Mouse (Mus musculus): ENCODE results near the gene Mkrn2.

Gene Mkrn2

DNA sequence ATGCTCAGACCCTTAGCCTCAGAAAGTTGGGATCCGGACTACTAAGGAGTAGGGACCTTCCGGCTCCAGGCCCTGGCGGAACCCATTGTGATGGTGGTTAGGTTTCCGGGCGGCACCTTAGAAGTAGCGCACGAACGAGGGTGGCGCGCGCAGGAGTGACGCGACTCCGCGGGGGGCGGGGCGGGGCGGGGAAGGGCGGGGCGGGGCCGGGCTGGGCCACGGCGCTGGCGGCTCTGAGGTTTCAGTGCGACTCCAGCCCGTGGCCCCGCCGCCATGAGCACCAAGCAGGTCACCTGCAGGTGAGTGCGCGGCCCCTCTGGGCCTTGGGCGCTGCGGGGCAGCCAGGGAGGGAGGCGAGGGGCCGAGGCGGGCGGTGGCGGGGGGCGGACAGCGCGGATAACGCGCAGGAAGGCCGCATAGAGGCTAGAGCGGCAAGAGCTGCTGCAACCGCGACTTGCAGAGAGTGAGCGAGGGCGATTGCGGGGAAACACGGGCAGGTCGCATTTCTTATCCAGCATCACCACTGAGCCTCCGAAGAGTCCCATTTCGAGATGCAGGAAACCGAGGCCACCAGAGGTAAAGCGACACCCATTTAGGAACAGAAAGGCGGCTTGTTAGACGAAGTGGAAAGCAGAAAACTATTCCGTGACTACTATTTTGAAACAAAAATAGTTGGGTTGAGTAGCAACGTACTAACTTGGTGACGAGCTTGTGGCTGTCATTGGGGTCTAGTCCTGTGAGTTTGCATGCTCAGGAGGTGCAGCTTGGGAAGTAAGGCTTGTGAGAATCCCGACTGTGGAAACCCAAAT lies at the start of gene Mkrn2:
TSS of gene Mkrn2 (plus strand) at position 188 of the 809 bp plus-strand sequence.
- peak; percentile 69 to 83 for DNase-seq (ENCODE audit: low spot score in 2 of 2)

DNA sequence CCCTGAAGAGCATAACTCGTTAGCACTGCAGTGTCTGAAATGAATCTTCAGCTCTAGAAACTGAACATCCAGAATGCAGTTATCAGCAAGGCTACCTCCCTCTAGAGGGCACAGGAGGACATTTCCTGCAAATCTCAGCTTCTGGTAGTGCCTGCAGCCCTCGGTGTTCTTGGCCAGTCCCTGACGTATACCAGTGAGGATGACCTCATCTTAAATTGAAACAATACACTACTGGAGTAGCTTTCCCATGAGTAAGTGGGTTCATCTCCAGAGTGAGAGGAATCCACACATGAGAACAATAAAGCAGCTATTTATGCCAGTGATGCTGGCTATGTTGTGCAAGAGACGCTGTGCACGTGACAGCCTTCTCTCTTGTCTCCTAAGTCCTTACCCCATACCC lies 46.2 kb upstream of the Mkrn2 start:
- no peak for DNase-seq (ENCODE audit: low spot score in 2 of 2)

DNA sequence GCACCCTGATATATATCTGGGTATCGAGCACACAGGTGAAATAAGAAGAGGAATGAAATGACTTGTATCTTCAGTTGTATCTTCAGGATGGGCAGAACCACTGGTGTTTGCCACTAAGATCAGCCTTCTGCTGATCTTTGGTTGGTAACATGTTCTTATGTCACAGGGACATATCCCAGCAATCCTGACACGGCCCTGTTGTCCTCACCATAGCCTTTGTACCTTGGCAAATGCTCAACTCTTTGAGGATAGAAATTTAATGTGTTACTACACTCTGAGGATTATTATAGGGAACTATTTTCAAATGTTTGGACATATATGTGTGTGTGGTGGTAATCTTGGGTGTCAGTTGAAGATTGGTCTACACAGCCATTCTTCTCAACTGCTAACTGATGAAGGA lies 43.5 kb upstream of the Mkrn2 start:
- no peak for DNase-seq (ENCODE audit: low spot score in 2 of 2)

DNA sequence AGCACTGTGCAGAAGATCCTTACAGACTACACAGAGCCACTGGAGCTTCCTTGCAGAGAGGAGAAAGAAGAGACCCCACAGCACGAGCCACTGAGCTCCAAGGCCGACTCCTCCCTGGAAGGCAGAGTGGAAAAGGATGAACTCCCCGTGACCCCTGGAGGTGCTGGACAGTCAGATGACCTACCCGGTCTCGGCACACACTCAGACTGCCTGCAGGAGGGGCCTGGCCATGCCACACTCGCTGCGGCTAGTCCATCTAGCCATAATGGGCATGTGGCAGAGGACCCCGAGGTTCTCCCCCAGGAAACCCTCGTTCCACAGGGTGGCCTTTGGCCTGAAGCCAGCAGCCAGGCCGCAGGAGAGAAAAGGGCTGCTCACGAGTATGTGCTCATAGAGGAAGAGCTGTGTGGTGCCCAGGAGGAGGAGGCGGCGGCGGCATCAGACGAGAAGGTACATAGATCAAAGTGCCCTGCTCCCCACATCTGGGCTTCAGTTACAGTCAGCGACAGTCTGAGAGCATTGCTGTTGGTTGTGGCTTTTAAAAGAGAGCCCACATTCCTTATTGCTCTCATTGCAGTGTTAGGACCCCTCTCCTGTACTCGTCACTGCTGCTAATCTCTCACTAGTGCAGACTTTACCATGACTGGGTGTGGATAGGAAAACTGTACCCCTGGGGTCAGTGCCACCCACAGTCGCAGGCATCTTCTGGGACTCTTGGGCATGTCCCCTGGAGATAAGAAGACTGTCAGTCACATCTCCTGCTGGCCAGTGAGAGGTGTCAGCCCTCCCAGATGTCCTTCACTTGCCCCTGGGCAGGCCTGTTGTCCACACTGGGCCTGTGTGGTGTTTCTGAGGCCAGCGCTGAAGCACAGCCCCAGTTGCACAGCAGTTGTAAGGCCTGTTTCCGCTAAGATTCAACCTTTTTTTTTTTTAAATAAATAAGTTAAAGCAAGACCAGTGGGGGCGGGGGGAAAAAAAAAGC lies 41.8 kb upstream of the Mkrn2 start:
- no peak for DNase-seq (ENCODE audit: low spot score in 2 of 2)

DNA sequence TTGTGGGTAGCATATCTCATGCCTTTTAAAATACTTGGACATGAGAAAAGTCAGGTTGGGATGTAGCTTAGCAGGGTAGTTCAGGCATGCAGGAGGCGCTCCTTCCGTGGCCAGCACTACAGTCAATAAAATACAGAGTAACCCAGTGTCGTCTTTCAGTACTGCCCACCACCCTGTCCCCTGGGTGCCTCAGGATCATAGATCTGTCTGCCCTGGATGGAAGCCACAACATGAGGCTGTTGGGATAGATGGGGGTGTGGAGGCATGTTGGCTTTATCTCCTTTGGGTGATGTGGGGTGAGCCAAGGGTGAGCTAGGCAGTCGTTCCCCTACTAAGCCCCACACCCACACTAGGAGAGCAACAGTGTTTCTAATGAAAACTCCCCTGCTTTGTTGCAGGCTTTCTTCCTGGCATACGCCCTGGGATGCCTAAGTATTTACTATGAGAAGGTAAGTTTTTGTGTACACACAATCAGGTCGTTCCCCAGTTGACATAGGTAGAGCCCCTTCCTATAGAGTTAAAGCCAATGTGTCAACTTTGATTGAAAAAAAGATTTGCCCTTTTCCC lies 36.1 kb upstream of the Mkrn2 start:
- no peak for DNase-seq (ENCODE audit: low spot score in 2 of 2)

DNA sequence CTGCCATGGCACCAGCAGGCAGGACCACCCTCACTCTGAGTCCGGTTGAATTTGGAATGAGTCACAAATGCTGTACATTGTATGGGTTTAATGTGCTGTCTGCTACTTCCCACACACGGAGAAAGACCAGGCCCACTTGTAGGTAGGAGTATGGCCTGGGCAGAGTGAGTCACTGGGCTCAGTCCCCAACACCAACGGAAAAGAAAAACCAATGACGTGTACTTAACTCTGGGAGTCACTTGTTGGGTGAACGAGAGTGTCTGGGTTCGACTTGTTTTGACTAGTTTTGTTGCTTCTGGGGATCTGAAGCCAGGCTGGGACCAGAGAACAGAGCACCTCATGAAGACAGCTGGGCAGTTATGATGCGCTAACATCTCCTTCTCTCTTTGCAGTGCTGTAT lies 27.5 kb upstream of the Mkrn2 start:
- DNase-seq (ENCODE audit: low spot score in 2 of 2) = no peak

DNA sequence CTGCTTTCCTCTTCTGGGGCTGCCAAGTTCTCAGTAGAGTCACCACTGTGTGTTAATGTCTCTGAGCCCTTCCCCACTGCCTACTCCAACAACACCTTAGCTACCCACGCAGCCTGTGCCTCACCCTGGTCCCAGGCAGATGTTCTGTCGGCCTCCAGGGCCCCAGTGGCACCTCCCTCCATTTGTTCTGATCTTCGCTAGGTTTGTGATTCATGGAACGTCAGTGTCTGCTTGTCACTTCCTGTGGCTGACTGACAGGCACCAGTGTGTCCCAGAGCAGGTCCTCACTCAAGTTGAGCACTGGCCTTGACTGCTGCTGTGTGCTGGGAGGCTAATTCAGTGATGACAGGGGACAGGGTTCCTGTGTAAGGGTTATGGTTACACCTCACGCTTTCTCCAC lies 24.3 kb upstream of the Mkrn2 start:
- no peak for DNase-seq (ENCODE audit: low spot score in 2 of 2)

DNA sequence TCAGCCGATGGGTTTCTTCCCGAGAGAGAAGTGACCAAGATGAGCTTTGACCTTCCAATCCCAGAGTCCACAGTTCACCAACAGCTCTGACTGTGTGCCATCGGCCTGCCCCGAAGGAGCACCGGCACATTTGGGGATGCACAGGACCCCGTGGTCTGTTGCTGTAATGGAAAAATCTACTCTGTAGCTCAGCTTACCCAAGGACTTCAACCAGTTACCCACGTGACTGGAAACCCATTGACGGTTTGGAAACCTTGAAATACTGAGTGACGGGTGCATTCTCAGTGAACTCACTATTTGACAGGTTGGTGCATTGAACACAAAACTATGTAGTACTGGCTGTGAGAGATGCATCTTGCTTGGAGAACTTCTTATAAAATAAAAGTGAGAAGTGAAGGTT lies 23.8 kb upstream of the Mkrn2 start:
- DNase-seq (ENCODE audit: low spot score in 2 of 2) = no peak

DNA sequence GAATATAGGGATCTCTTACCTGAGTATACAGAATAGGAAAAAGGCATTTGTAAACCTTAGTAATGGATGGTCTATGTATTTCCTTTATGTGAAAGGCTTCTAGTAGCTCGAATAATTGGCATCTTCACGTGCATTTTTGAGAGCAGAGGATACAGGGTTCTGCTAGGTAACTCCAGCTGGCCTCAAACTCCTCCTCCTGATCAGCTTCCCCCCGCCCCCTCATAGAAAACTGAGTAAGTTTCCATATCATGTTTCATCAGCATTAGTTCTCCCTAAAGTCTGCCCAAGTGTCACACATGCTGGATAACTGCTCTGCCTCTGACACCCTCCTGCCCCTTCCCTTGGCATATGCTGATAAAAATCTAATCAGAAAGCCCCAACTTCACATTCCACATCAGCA lies 20.9 kb upstream of the Mkrn2 start:
- no peak for DNase-seq (ENCODE audit: low spot score in 2 of 2)

DNA sequence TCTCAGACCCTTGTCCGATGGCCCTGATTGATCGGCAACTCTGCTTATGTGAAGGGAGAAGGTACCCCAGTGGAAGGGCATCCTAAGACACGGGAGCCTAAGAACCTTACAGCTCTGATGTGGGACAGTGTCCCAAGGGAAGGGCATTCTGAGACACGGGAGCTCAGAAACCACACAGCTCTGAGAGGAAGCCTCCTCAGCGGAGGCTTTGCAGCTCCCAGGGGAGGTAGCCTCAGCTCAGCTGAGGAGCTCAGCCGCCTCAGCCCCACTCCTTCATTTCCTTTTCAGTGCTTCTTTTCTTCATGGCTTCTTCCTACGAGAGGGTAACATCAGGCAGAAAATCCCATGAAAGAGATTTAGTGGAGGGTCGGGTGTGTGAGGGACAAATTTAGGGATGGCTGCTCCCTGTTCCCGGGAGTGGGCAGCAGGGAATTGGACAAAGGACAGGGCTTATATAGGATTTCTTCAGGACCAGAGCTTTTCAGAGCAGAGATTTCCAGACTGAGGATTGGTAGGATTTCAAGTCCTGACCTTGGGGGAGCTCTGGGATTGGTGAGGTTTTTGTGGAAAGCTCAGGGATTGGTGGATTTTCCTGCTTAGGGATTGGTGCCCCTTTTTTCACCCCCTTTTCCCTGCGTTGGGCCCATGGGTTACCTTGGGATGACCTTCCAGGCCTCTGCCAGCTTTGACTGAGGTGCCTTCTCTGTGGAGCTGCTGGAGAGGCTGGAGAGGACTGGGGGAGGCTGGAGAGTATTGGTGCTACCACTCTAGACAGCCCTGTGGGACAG lies 19.2 kb upstream of the Mkrn2 start:
- DNase-seq (ENCODE audit: low spot score in 2 of 2) = no peak

DNA sequence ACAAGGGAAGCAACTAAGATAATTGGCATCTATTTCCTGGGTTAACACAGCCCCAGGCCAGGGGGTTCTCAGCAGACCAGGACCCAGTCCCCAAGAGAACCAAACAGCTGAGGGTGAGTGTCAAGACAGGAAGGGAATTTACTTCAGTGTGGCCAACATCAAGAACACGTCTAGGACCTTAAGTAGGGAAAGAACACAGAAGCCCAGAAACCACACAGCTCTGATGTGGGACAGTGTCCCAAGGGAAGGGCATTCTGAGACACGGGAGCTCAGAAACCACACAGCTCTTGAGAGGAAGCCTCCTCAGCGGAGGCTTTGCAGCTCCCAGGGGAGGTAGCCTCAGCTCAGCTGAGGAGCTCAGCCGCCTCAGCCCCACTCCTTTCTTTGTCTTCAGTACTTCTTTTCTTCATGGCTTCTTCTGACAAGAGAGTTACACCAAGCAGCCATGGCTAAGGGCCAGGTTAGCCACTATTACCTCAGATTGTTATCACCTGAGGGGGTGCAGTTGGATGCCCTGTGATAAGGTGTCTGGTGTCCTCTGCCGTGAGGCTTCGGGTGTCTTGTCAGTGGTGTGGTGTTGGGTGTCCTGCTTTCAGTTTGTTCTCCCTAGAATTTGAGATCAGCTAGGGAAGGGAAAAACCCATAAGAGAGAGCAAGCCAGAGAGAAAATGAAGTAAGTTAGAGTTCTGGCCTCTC lies 18.1 kb upstream of the Mkrn2 start:
- no peak for DNase-seq (ENCODE audit: low spot score in 2 of 2)

DNA sequence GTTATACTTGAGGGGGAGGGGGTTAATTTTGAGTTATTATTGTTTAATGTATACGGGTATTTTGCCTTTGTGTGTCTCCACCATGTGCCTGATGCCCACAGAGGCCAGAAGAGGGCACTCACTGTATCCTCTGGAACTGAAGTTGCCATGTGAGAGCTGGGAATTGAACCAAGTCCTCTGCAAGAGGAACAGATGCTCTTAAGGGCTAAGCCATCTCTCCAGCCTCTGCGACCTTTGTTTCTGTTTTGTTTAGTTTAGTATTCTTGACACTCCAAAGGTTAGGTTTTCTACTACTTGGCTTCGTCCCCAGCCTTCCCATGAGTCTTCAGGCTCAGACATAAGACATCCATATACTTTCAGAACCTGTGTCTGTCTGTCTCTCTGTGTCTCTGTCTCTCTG lies 17.5 kb upstream of the Mkrn2 start:
- no peak for DNase-seq (ENCODE audit: low spot score in 2 of 2)

DNA sequence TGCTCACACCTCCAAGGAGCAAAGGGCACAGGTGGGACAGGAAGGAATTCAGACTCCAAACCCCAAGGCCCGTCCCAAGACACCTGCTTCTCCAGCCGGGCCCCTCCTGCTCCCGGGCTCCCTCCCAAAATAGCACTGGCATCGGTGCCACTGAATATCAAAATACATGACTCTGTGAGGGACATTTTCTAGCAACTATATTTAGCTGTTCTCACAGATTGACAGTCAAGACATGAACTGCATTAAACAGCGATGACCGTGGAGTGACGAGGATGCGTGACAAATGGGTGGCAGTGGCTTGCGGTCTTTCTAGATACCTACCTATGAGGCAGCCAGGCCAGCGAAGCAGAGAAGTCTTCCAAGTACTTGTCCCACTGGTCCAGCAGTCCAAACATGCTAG lies 15.4 kb upstream of the Mkrn2 start:
- no peak for DNase-seq (ENCODE audit: low spot score in 2 of 2)

DNA sequence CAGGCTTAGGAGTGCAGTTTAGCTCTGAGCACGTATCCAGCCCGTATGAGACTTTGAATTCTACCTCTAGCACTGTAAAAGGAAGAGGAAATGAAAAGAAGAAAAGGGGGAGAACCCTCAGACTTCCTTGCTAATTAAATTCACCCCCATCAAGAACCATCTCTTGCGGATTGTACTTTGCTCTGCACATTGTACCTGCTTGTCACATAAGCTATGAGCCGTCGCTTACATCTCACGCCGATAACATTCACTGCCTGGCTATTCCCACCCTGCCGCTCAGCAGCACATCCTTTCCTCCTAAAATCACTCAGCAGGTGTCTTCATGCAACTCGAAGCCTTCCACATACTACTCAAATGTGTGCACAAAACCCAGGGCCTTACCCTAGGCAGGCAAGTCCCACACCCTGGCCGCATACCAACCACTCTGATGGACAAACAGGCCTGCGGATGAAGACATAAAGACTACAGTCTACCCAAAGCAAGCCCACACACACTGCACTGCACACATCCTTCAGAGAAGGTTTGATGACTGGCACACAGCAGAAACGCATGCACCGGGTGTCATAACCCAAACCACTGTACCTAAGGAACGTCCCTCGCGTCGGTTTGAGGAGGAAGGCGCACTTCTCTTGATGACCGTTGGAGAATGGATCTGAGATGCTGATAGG lies 9.9 kb upstream of the Mkrn2 start:
- no peak for DNase-seq (ENCODE audit: low spot score in 2 of 2)

DNA sequence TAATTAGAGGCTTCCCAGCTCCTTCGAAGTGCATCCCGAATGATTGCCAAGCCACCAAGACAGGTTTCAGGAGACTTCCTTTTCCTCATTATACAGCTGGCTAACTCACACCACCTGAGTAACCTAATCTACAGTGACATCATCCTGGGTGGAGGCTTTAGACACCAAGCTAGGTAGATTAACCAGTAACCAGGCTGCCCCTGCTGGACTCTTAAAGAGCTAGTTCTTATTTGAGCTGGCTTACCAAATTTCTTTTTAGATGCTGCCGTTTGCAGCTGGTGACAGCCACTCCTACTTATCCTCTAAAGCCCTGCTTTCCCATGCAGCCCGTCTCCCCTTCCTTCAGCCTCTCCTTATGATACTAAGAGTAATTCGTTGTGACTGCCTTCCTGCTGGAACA lies 9.2 kb upstream of the Mkrn2 start, which contains the start of gene Mkrn2os:
TSS of gene Mkrn2os (minus strand) at position 119 of the 400 bp plus-strand sequence.
- no peak for DNase-seq (ENCODE audit: low spot score in 2 of 2)

DNA sequence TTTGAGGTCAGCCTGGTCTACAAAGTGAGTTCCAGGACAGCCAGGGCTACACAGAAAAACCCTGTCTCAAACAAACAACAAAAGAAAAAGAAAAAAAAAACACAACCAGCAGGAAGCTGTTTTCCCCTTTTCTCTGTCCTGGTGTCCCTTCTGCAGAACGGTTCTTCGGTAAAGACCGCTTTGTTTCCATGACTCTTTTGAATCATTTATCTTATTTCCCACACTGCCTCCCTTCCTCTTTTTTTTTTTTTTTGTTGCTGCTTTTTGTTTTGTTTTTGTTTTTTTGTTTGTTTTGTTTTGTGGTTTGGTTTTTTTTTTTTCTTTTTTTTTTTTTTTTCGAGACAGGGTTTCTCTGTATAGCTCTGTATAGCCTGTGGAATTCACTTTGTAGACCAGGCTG lies 8.4 kb upstream of the Mkrn2 start:
- no peak for DNase-seq (ENCODE audit: low spot score in 2 of 2)

DNA sequence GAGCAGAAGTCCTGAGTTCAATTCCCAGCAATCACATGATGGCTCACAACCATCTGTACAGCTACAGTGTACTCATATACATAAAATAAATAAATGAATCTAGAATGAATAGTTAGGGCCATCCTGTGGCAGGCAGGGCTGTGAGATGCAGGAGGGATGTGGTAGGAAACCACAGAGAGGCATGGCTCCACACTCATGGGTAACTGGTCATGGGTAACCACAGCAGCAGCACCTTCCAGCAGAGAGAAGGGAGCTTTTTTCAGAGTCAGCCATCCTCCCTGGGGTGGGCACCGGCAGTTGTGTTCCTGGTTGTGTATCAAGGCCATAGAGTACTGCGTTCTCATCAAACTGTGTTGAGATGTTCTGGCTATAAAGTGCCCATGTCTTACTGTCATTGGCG lies 7.2 kb upstream of the Mkrn2 start:
- DNase-seq (ENCODE audit: low spot score in 2 of 2) = no peak

DNA sequence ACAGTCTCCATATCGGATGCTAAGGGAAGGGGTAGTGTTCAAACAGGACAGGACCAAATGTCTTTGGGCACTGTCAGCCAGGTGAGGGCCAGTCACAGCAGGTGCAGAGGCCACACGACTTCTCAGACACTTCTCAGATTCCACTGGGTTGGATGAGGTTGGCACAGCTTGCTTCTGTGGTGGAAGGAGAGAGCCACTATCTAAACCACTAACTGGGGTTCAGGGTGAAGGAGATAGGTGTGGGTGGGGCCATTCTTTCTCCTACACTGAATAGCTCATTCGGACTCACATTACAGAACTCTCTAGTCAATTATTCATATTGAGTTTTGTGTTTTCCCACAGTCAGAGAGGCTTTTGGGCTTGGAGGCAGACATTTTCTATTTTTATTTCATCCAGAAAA lies 6.0 kb upstream of the Mkrn2 start:
- DNase-seq (ENCODE audit: low spot score in 2 of 2) = no peak

DNA sequence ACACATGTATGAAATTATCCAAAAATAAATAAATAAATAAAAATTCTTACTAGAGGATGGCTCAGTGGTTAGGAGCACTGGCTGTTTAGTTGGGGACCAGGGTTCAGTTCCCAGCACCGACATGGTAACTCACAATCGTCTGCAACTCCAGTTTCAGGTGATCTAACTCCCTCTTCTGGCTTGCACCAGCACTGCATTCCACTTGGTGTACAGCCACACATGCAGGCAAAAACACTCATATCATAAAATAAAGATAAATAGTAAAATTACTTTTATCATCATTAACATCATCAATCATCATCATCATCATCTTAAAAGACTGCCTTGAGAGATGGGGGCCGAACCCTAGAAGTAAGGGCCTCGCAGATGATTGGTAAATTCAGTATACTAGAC lies 384 bp upstream of the Mkrn2 start:
- no peak for DNase-seq (ENCODE audit: low spot score in 2 of 2)

DNA sequence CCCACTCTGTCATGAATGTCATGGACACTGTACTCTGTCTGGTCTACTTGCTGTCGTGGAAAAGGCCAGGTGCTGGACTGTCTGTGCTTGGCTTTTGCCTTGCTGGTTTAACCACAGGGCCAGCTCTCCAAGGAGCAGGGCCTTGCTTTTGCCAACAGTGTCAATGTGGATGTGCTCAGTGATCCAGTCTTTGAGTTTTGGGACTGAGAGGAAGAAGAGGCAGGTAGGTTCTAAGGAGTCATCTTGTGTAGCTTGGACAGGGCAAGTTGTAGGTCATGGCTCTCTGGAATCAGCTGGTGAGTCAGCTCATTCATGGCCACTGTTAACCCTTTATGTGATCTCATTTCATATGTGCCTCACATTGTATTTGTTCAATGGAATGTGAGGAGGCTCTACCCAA lies 4.8 kb downstream of the Mkrn2 start:
- DNase-seq (ENCODE audit: low spot score in 2 of 2) = no peak

DNA sequence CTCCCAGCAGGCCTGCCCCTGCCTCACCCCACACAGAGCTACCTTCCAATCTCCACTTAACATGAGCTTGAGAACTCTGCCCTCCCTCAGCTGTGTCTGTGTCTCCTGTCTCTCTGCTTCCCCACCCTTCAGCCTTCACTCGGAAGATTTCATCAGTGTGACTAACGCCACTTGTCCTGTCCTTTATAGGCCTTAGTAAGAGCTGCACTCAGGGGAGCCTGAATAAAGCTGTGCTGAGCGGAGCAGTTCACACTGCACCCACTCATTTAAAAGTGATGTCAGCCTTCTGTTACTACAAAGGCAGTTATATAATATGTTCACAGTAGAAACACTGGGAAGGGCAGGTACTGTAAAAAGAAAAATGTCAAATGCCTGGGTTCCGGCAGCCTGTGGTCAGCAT lies 5.7 kb downstream of the Mkrn2 start:
- no peak for DNase-seq (ENCODE audit: low spot score in 2 of 2)
